Mouse (Mus musculus) stomach, embryonic 14.5 days (tissue): Measurements from ENCODE around the gene Ephb1. TPM values are rescaled to one million over a fixed set of nuclear protein-coding genes. Genes with fewer than 3 reads are reported as not detected.

Experiments
- ATAC-seq: fragments of 200-750 bp; cut with Nextera tagmentation; 2 replicates; pipeline ENCODE4 v1.8.0; 2017; ENCODE audit warnings: low read depth, moderate TSS enrichment; ENCODE audit not compliant: insufficient number of reproducible peaks, insufficient read depth, low FRiP score
- H3K27ac ChIP-seq: fragments of 300-500 bp; sonication (generic); 2 replicates; pipeline ENCODE4 v1.5.1; 2014; ENCODE audit warnings: mild to moderate bottlenecking, low read length, moderate library complexity, mixed read lengths
- H3K27me3 ChIP-seq: fragments of 300-500 bp; sonication (generic); 2 replicates; pipeline ENCODE4 v1.6.1; 2014; ENCODE audit warnings: low read length, control low read depth, mixed read lengths; ENCODE audit not compliant: control insufficient read depth, insufficient read depth
- H3K36me3 ChIP-seq: fragments of 300-500 bp; sonication (generic); 2 replicates; pipeline ENCODE4 v1.6.1; 2014; ENCODE audit warnings: mild to moderate bottlenecking, control low read depth, low read length, moderate library complexity, mixed read lengths; ENCODE audit not compliant: control insufficient read depth, insufficient read depth
- H3K4me1 ChIP-seq: fragments of 300-500 bp; sonication (generic); 2 replicates; pipeline ENCODE4 v1.6.1; 2014; ENCODE audit warnings: low read length, control low read depth, mixed read lengths; ENCODE audit not compliant: control insufficient read depth, insufficient read depth
- H3K4me2 ChIP-seq: fragments of 300-500 bp; sonication (generic); replicated peaks from 2 replicates; pipeline ENCODE4 v1.6.1; 2014; ENCODE audit warnings: low read depth, low read length, control low read depth
- H3K4me3 ChIP-seq: fragments of 300-500 bp; sonication (generic); 2 replicates; pipeline ENCODE4 v1.5.1; 2014; ENCODE audit warnings: low read depth, low read length, control low read depth
- H3K9ac ChIP-seq: fragments of 300-500 bp; sonication (generic); replicated peaks from 2 replicates; pipeline ENCODE4 v1.6.1; 2014; ENCODE audit warnings: low read depth, mild to moderate bottlenecking, control low read depth, low read length, moderate library complexity, mixed read lengths
- H3K9me3 ChIP-seq: fragments of 300-500 bp; sonication (generic); 2 replicates; pipeline ENCODE4 v1.6.1; 2016; ENCODE audit warnings: low read depth, low read length, control low read depth; ENCODE audit not compliant: control insufficient read depth
- WGBS: fragments of 180-500 bp; shearing (Covaris S2); extraction: QIAGEN DNeasy Blood & Tissue Kit; methylation state at CpG from one replicate; pipeline ENCODE4 v1.1.7; 2014; 5-methylcytosine and 5-hydroxymethylcytosine counted together
- polyA plus RNA-seq: library from polyadenylated mRNA; unstranded; fragments of >200 nt; fragmentation: Nextera tagmentation; extraction: Ambion mirVana; gene quantifications from 2 replicates; pipeline ENCODE4 v1.2.1, GENCODE M21; 2014

Gene Ephb1
- polyA plus RNA-seq, 1 experiment from 2014 or later = 7.8 TPM

GRCm38 (mm10) chr9:102306645-102307415, 47.7 kb downstream of the Ephb1 start:
- Histone ChIP-seq H3K9ac (no peak overlapping the region), H3K4me3 (no peak overlapping the region), H3K4me1 (no peaks in the 10 kb centered on the region), H3K27me3 (no peaks in the 10 kb centered on the region), H3K9me3 (no peaks in the 10 kb centered on the region), H3K4me2 (no peak overlapping the region), H3K36me3 (no peaks in the 10 kb centered on the region), H3K27ac (no peak overlapping the region)
- WGBS = 64% methylated on average over 1 of the region's 1 CpGs
- no peak for ATAC-seq

DNA sequence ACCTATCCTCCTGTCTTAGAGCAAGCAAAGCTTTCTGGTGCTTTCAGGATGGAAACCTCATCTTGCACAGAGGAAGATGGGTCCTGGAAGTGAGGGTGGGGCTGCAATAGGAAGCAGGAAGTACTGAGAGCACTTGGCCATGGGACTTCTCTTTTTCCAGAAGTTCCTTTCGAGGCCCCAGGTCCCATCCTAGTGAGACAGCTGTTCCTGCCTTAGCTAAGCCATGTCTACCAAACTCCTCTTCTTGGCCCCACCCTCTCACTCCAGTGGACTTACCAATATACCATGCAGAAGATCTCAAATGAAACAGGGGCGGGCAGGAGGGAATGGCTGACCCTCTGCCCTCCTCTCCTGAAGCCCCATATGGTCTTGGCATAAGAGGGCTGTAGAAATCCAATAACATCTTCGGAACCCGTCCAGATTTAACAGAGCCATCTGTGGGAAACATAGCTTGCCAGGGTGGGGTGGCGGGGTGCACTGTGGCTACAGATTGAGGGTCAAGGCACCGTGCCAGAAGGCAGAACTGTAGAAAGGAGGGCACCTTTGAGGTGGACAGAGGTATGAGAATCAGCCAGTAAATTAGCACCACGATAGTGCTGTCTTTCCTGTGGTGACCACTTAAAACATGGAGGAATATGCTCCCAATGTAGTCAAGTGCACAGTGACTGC, 48.9 kb downstream of the Ephb1 start:
- Histone ChIP-seq H3K4me2 (no peak overlapping the region), H3K27ac (no peak overlapping the region), H3K9me3 (no peaks in the 10 kb centered on the region), H3K36me3 (no peaks in the 10 kb centered on the region), H3K9ac (no peak overlapping the region), H3K4me3 (no peak overlapping the region), H3K27me3 (no peaks in the 10 kb centered on the region), H3K4me1 (no peaks in the 10 kb centered on the region)
- WGBS = 86% methylated on average over 7 of the region's 7 CpGs
- ATAC-seq = no peak

DNA sequence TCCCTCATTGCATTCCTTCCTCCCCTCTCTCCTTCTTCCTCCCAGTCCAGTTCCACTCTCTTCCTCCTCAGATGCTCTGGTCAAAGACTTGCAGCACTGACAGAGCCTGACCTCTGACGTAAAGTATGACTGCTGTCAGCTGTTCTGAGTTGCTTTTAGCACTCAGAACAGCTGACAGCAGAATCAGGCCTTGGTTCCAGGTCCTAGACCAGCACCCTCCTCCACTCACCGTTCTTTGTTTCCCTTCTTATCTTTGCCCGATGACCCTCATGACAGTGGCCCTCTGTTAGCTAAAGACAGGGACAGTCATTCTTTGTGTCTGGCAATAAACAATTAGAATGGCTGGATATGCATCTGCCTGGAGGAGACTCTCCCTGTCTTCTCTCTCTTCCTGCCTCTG, 49.7 kb downstream of the Ephb1 start:
- H3K4me3 ChIP-seq = no peak overlapping the region
- H3K36me3 ChIP-seq = no peaks in the 10 kb centered on the region
- no peaks in the 10 kb centered on the region for H3K9me3 ChIP-seq
- no peak overlapping the region for H3K4me2 ChIP-seq
- WGBS = 42% methylated on average over 3 of the region's 3 CpGs
- H3K9ac ChIP-seq = no peak overlapping the region
- no peaks in the 10 kb centered on the region for H3K4me1 ChIP-seq
- H3K27me3 ChIP-seq = no peaks in the 10 kb centered on the region
- H3K27ac ChIP-seq = no peak overlapping the region
- no peak for ATAC-seq

- 59% methylated on average over 13 of the region's 13 CpGs for WGBS
- no peak for ATAC-seq
- H3K36me3 ChIP-seq = no peaks in the 10 kb centered on the region
- no peak overlapping the region for H3K27ac ChIP-seq
- H3K9ac ChIP-seq = no peak overlapping the region
- H3K4me3 ChIP-seq = no peak overlapping the region
- H3K27me3 ChIP-seq = no peaks in the 10 kb centered on the region
- no peaks in the 10 kb centered on the region for H3K4me1 ChIP-seq
- H3K9me3 ChIP-seq = no peaks in the 10 kb centered on the region
- no peak overlapping the region for H3K4me2 ChIP-seq
These were observed 50.6 kb downstream of the Ephb1 start for GRCm38 (mm10) chr9:102303882-102304281.

- H3K27ac ChIP-seq = no peak overlapping the region
- H3K27me3 ChIP-seq = no peaks in the 10 kb centered on the region
- no peaks in the 10 kb centered on the region for H3K9me3 ChIP-seq
- no peak for ATAC-seq
- no peak overlapping the region for H3K4me2 ChIP-seq
- H3K9ac ChIP-seq = no peak overlapping the region
- no peaks in the 10 kb centered on the region for H3K36me3 ChIP-seq
- no peaks in the 10 kb centered on the region for H3K4me1 ChIP-seq
- H3K4me3 ChIP-seq = no peak overlapping the region
- 75% methylated on average over 4 of the region's 4 CpGs for WGBS
These were observed 53.5 kb downstream of the Ephb1 start for GRCm38 (mm10) chr9:102300985-102301384.

GRCm38 (mm10) chr9:102298741-102299140, 55.8 kb downstream of the Ephb1 start:
- Histone ChIP-seq H3K27ac (no peak overlapping the region), H3K4me2 (no peak overlapping the region), H3K27me3 (no peaks in the 10 kb centered on the region), H3K4me3 (no peak overlapping the region), H3K9me3 (no peaks in the 10 kb centered on the region), H3K36me3 (no peaks in the 10 kb centered on the region), H3K4me1 (no peaks in the 10 kb centered on the region), H3K9ac (no peak overlapping the region)
- 77% methylated on average over 8 of the region's 8 CpGs for WGBS
- ATAC-seq = no peak

GRCm38 (mm10) chr9:102297986-102298385, 56.5 kb downstream of the Ephb1 start:
- no peaks in the 10 kb centered on the region for H3K27me3 ChIP-seq
- WGBS = 86% methylated on average over 5 of the region's 5 CpGs
- H3K36me3 ChIP-seq = no peaks in the 10 kb centered on the region
- H3K9ac ChIP-seq = no peak overlapping the region
- H3K4me1 ChIP-seq = no peaks in the 10 kb centered on the region
- no peak overlapping the region for H3K4me3 ChIP-seq
- ATAC-seq = no peak
- H3K27ac ChIP-seq = no peak overlapping the region
- no peak overlapping the region for H3K4me2 ChIP-seq
- no peaks in the 10 kb centered on the region for H3K9me3 ChIP-seq

- Histone ChIP-seq H3K27me3 (no peaks in the 10 kb centered on the region), H3K9ac (no peak overlapping the region), H3K36me3 (no peaks in the 10 kb centered on the region), H3K4me3 (no peak overlapping the region), H3K9me3 (no peaks in the 10 kb centered on the region), H3K4me1 (no peaks in the 10 kb centered on the region), H3K4me2 (no peak overlapping the region), H3K27ac (no peak overlapping the region)
- ATAC-seq = no peak
- 74% methylated on average over 3 of the region's 3 CpGs for WGBS
These were observed 57.3 kb downstream of the Ephb1 start for GRCm38 (mm10) chr9:102297176-102297575.
